Mouse (Mus musculus) midbrain, embryonic 16.5 days (tissue): Measurements from ENCODE around the gene Pah. TPM values are rescaled to one million over a fixed set of nuclear protein-coding genes. Genes with fewer than 3 reads are reported as not detected.

Source experiments
- ATAC-seq: fragments of 200-750 bp; cut with Nextera tagmentation; 2 replicates; pipeline ENCODE4 v1.8.0; 2017; ENCODE audit warnings: moderate TSS enrichment
- H3K27ac ChIP-seq: fragments of 300-500 bp; sonication (generic); 2 replicates; pipeline ENCODE4 v1.5.1; 2014; ENCODE audit warnings: mild to moderate bottlenecking, low read length, mixed read lengths
- H3K27me3 ChIP-seq: fragments of 300-500 bp; sonication (generic); 2 replicates; pipeline ENCODE4 v1.6.1; 2014; ENCODE audit warnings: low read depth, low read length, mixed read lengths; ENCODE audit not compliant: control insufficient read depth, insufficient read depth
- H3K36me3 ChIP-seq: fragments of 300-500 bp; sonication (generic); 2 replicates; pipeline ENCODE4 v1.6.1; 2014; ENCODE audit warnings: mild to moderate bottlenecking, low read length, moderate library complexity, mixed read lengths; ENCODE audit not compliant: control insufficient read depth, insufficient read depth
- H3K4me1 ChIP-seq: fragments of 300-500 bp; sonication (generic); 2 replicates; pipeline ENCODE4 v1.6.1; 2014; ENCODE audit warnings: mild to moderate bottlenecking, low read length, mixed read lengths; ENCODE audit not compliant: control insufficient read depth, insufficient read depth
- H3K4me2 ChIP-seq: fragments of 300-500 bp; sonication (generic); 2 replicates; pipeline ENCODE4 v1.6.1; 2014; ENCODE audit warnings: mild to moderate bottlenecking, low read length, mixed read lengths
- H3K4me3 ChIP-seq: fragments of 300-500 bp; sonication (generic); 2 replicates; pipeline ENCODE4 v1.5.1; 2014; ENCODE audit warnings: low read depth, mild to moderate bottlenecking, low read length, moderate library complexity, mixed read lengths
- H3K9ac ChIP-seq: fragments of 300-500 bp; sonication (generic); 2 replicates; pipeline ENCODE4 v1.6.1; 2014; ENCODE audit warnings: low read depth, low read length, mixed read lengths
- H3K9me3 ChIP-seq: fragments of 300-500 bp; sonication (generic); replicated peaks from 2 replicates; pipeline ENCODE4 v1.6.1; 2014; ENCODE audit warnings: mild to moderate bottlenecking, low read length, mixed read lengths; ENCODE audit not compliant: control insufficient read depth, poor library complexity, severe bottlenecking
- WGBS: fragments of 180-500 bp; shearing (Covaris S2); extraction: QIAGEN DNeasy Blood & Tissue Kit; methylation state at CpG from one replicate; pipeline ENCODE4 v1.1.7; 2014; 5-methylcytosine and 5-hydroxymethylcytosine counted together
- polyA plus RNA-seq: library from polyadenylated mRNA; unstranded; fragments of >200 nt; fragmentation: Nextera tagmentation; extraction: Ambion mirVana; gene quantifications from 2 replicates; pipeline ENCODE4 v1.2.1, GENCODE M21; 2015

The Pah gene
- 0.16 TPM in 1 of 2 replicates, not detected in the other for polyA plus RNA-seq

GRCm38 (mm10) chr10:87521646-87522045, at the start of gene Pah:
TSS of gene Pah (plus strand) at chr10:87521795.
- no peaks in the 10 kb centered on the region for H3K4me1 ChIP-seq
- no peak within 1 kb of the TSS for H3K9ac ChIP-seq
- no peak within 1 kb of the TSS for H3K27ac ChIP-seq
- 92% methylated on average over 5 of the region's 5 CpGs for WGBS
- ATAC-seq: no peak
- no peaks in the 10 kb centered on the region for H3K27me3 ChIP-seq
- no peak within 1 kb of the TSS for H3K4me3 ChIP-seq
- no peak within 1 kb of the TSS for H3K4me2 ChIP-seq
- no peaks in the 10 kb centered on the region for H3K9me3 ChIP-seq
- H3K36me3 ChIP-seq: no peaks in the 10 kb centered on the region

GRCm38 (mm10) chr10:87473475-87474131, 48.0 kb upstream of the Pah start:
- Histone ChIP-seq H3K4me1 (peaks cover 3% of the 10 kb centered on the region), H3K9me3 (no peaks in the 10 kb centered on the region), H3K9ac (no peak overlapping the region), H3K4me3 (no peak overlapping the region), H3K27me3 (no peaks in the 10 kb centered on the region), H3K36me3 (no peaks in the 10 kb centered on the region), H3K27ac (no peak overlapping the region), H3K4me2 (no peak overlapping the region)
- ATAC-seq: peak; percentile 62
- WGBS: 11% methylated on average over 10 of the region's 10 CpGs

DNA sequence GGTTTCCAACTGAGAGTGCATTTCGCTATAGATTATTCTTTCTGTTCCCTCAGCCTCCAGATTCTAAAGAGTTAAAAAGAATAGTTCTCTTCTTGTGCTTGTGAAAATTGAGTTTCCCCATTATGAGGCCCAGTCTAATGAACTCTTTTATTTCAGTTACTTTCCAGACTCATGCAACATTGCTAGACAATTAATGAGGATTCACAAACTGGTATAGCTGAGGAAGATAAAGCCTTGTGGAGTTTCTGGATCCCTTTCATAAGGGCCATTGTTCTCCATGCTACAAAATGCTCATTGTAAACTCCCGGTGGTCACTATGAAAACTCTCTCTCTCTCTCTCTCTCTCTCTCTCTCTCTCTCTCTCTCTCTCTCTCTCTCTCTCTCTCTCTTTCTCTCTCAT, 46.6 kb upstream of the Pah start:
- 34% methylated on average over 2 of the region's 2 CpGs for WGBS
- ATAC-seq: no peak

DNA sequence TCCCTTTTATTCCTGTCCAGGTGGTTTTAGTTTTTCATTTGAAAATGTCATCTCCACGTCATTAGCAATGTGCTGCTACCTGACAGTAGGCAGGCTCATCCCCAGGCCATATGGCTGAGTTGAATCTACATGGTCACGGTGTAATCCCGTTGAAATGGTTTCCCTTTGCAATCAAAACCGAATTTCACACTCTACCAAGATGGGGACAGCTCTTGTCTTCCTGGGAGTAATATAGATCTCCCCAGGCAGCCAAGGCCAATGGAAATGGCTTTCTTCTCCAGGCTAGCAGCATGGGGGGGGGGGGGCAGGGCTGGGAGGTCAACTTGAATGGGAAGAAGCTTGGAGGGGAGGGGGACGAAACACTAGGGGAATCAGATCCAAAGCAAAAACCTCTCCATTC, 43.7 kb upstream of the Pah start:
- peaks cover 3% of the 10 kb centered on the region for H3K4me1 ChIP-seq
- no peak for ATAC-seq
- H3K9ac ChIP-seq: no peak overlapping the region
- no peak overlapping the region for H3K4me3 ChIP-seq
- WGBS: 37% methylated on average over 5 of the region's 5 CpGs
- H3K9me3 ChIP-seq: no peaks in the 10 kb centered on the region
- H3K27ac ChIP-seq: no peak overlapping the region
- no peaks in the 10 kb centered on the region for H3K36me3 ChIP-seq
- no peak overlapping the region for H3K4me2 ChIP-seq
- no peaks in the 10 kb centered on the region for H3K27me3 ChIP-seq

More for the DNA sequence above, 46.6 kb upstream of the Pah start:
- Histone ChIP-seq H3K27ac (no peak overlapping the region), H3K36me3 (no peaks in the 10 kb centered on the region), H3K9me3 (no peaks in the 10 kb centered on the region), H3K4me3 (no peak overlapping the region), H3K4me2 (no peak overlapping the region), H3K27me3 (no peaks in the 10 kb centered on the region), H3K9ac (no peak overlapping the region), H3K4me1 (peaks cover 3% of the 10 kb centered on the region)

- Histone ChIP-seq H3K36me3 (no peaks in the 10 kb centered on the region), H3K9me3 (no peaks in the 10 kb centered on the region), H3K4me3 (peak overlapping the region; percentile 49), H3K4me2 (peak overlapping the region; percentile 78), H3K9ac (peak overlapping the region; percentile 62), H3K27me3 (no peaks in the 10 kb centered on the region), H3K4me1 (peaks cover 34% of the 10 kb centered on the region), H3K27ac (peak overlapping the region; percentile 83)
- peak; percentile 30; the same call in 1 of the 2 replicates for ATAC-seq
- 3% methylated on average over 17 of the region's 17 CpGs for WGBS
Measured at GRCm38 (mm10) chr10:87484831-87485720, 36.5 kb upstream of the Pah start.

- WGBS: under 1% methylated on average over 33 of the region's 33 CpGs
- ATAC-seq: peak; percentile 87
- H3K4me3 ChIP-seq: peak overlapping the region; percentile 49
- H3K4me2 ChIP-seq: peak overlapping the region; percentile 78
- no peaks in the 10 kb centered on the region for H3K27me3 ChIP-seq
- peaks cover 38% of the 10 kb centered on the region for H3K4me1 ChIP-seq
- peak overlapping the region; percentile 83 for H3K27ac ChIP-seq
- no peaks in the 10 kb centered on the region for H3K9me3 ChIP-seq
- H3K36me3 ChIP-seq: no peaks in the 10 kb centered on the region
- H3K9ac ChIP-seq: peak overlapping the region; percentile 62
Measured at GRCm38 (mm10) chr10:87485721-87486620, 35.6 kb upstream of the Pah start.

GRCm38 (mm10) chr10:87488429-87489145, 33.0 kb upstream of the Pah start:
- Histone ChIP-seq H3K4me1 (peaks cover 44% of the 10 kb centered on the region), H3K9ac (peak overlapping the region; percentile 63), H3K9me3 (no peaks in the 10 kb centered on the region), H3K36me3 (no peaks in the 10 kb centered on the region), H3K27me3 (no peaks in the 10 kb centered on the region), H3K4me2 (peak overlapping the region; percentile 67), H3K4me3 (peak overlapping the region; percentile 32), H3K27ac (peak overlapping the region; percentile 87)
- WGBS: under 1% methylated on average over 15 of the region's 16 CpGs
- peak; percentile 70 for ATAC-seq
